Mouse (Mus musculus) MEL (cell line): ENCODE measurements around the gene Tcf7l2. TPM values are rescaled to one million over a fixed set of nuclear protein-coding genes. Genes with fewer than 3 reads are reported as not detected.

Source experiments
- DNase-seq: peaks from one replicate; pipeline ENCODE4 v3.0.0; 2011; ENCODE audit warnings: low read depth, low spot score
- H3K27ac ChIP-seq: 2 replicates; pipeline ENCODE4 v1.5.1; 2012; ENCODE audit warnings: low read depth, mild to moderate bottlenecking, control low read depth, low read length, moderate library complexity; ENCODE audit not compliant: control insufficient read depth
- H3K27me3 ChIP-seq, 2 experiments: fragments of 150-350 bp in 1 of 2; sonication (generic) in 1 of 2; 2 replicates each; pipeline ENCODE4 v1.6.1; 2012; ENCODE audit warnings: low read length in 2 of 2, mild to moderate bottlenecking in 2 of 2, improper control_type of control experiment in 1 of 2, moderate library complexity in 1 of 2; ENCODE audit not compliant: insufficient read depth in 2 of 2, control insufficient read depth in 1 of 2
- H3K36me3 ChIP-seq, 2 experiments: 2 replicates each; pipeline ENCODE4 v1.6.1; 2012 to 2014; ENCODE audit warnings: low read length in 2 of 2, improper control_type of control experiment in 1 of 2, inconsistent platforms in 1 of 2, mild to moderate bottlenecking in 1 of 2; ENCODE audit not compliant: insufficient read depth in 2 of 2, control insufficient read depth in 1 of 2
- H3K4me1 ChIP-seq, 2 experiments: fragments of 150-350 bp in 1 of 2; sonication (generic) in 1 of 2; 2 replicates each; pipeline ENCODE4 v1.6.1; 2012; ENCODE audit warnings: low read length in 2 of 2, improper control_type of control experiment in 1 of 2, mild to moderate bottlenecking in 1 of 2; ENCODE audit not compliant: insufficient read depth in 2 of 2, control insufficient read depth in 1 of 2
- H3K4me3 ChIP-seq, 2 experiments: fragments of 150-350 bp in 1 of 2; sonication (generic) in 1 of 2; 2 replicates each; pipeline ENCODE4 v1.5.1; 2012; ENCODE audit warnings: low read depth in 2 of 2, low read length in 2 of 2, mild to moderate bottlenecking in 2 of 2, moderate library complexity in 2 of 2, control low read depth in 1 of 2, improper control_type of control experiment in 1 of 2; ENCODE audit not compliant: control insufficient read depth in 1 of 2, insufficient read depth in 1 of 2
- H3K79me2 ChIP-seq: 2 replicates; pipeline ENCODE4 v1.6.1; 2012; ENCODE audit warnings: mild to moderate bottlenecking, low read length, moderate library complexity; ENCODE audit not compliant: control insufficient read depth, poor library complexity, insufficient read depth
- H3K9ac ChIP-seq: 2 replicates; pipeline ENCODE4 v1.6.1; 2012; ENCODE audit warnings: low read depth, mild to moderate bottlenecking, control low read depth, low read length, moderate library complexity; ENCODE audit not compliant: control insufficient read depth, poor library complexity, severe bottlenecking
- H3K9me3 ChIP-seq: fragments of 150-350 bp; sonication (generic); replicated peaks from 2 replicates; pipeline ENCODE4 v1.6.1; 2012; ENCODE audit warnings: mild to moderate bottlenecking, low read length, improper control_type of control experiment, moderate library complexity; ENCODE audit not compliant: insufficient read depth
- CHD1 ChIP-seq: IDR thresholded peaks from 2 replicates; pipeline ENCODE4 v1.6.1; 2012; ENCODE audit warnings: low read depth, mild to moderate bottlenecking, inconsistent platforms, low read length, improper control_type of control experiment
- CHD2 ChIP-seq: IDR thresholded peaks from 2 replicates; pipeline ENCODE4 v1.6.1; 2011; ENCODE audit warnings: low read length, improper control_type of control experiment
- CTCF ChIP-seq, 3 experiments: IDR thresholded peaks in 2 of 3; conservative IDR thresholded peaks in 1 of 3; 2 replicates each; pipeline ENCODE4 v1.5.1; 2011 to 2012; ENCODE audit warnings: low read length in 3 of 3, low read depth in 2 of 3, mild to moderate bottlenecking in 2 of 3, improper control_type of control experiment in 1 of 3, inconsistent platforms in 1 of 3, mixed read lengths in 1 of 3, moderate library complexity in 1 of 3; ENCODE audit not compliant: control insufficient read depth in 1 of 3, insufficient read depth in 1 of 3, poor library complexity in 1 of 3, severe bottlenecking in 1 of 3
- E2F4 ChIP-seq: IDR thresholded peaks from 2 replicates; pipeline ENCODE4 v1.6.1; 2011; ENCODE audit warnings: low read depth, low read length, improper control_type of control experiment, borderline replicate concordance
- EP300 ChIP-seq, 2 experiments: IDR thresholded peaks; 2 replicates each; pipeline ENCODE4 v1.6.1; 2011; ENCODE audit warnings: improper control_type of control experiment in 2 of 2, low read length in 2 of 2, low read depth in 1 of 2, mild to moderate bottlenecking in 1 of 2
- HCFC1 ChIP-seq: IDR thresholded peaks from 2 replicates; pipeline ENCODE4 v1.6.1; 2012; ENCODE audit warnings: low read depth, mild to moderate bottlenecking, inconsistent platforms, low read length, improper control_type of control experiment, moderate library complexity
- KAT2A ChIP-seq: conservative IDR thresholded peaks from 2 replicates; pipeline ENCODE4 v1.6.1; 2012; ENCODE audit warnings: low read depth, low read length, improper control_type of control experiment, inconsistent platforms
- MAFK ChIP-seq: IDR thresholded peaks from 2 replicates; pipeline ENCODE4 v1.6.1; 2011; ENCODE audit warnings: low read depth, mild to moderate bottlenecking, low read length, improper control_type of control experiment, borderline replicate concordance
- MAZ ChIP-seq: IDR thresholded peaks from 2 replicates; pipeline ENCODE4 v1.6.1; 2012; ENCODE audit warnings: low read depth, mild to moderate bottlenecking, inconsistent platforms, low read length, improper control_type of control experiment
- MEF2A ChIP-seq: IDR thresholded peaks from 2 replicates; pipeline ENCODE4 v1.6.1; 2014; ENCODE audit warnings: low read depth, mild to moderate bottlenecking, inconsistent platforms, low read length, improper control_type of control experiment; ENCODE audit not compliant: poor library complexity, insufficient replicate concordance, severe bottlenecking; ENCODE audit errors: extremely low read depth
- POLR2AphosphoS2 ChIP-seq: IDR thresholded peaks from 2 replicates; pipeline ENCODE4 v1.6.1; 2011; ENCODE audit warnings: low read length, improper control_type of control experiment
- RAD21 ChIP-seq: IDR thresholded peaks from 2 replicates; pipeline ENCODE4 v1.6.1; 2011; ENCODE audit warnings: mild to moderate bottlenecking, low read depth, low read length, improper control_type of control experiment
- SMC3 ChIP-seq: IDR thresholded peaks from 2 replicates; pipeline ENCODE4 v1.6.1; 2011; ENCODE audit warnings: low read depth, low read length, improper control_type of control experiment
- TAL1 ChIP-seq: IDR thresholded peaks from 2 replicates; pipeline ENCODE4 v1.6.1; 2012; ENCODE audit warnings: mild to moderate bottlenecking, inconsistent platforms, low read length, moderate library complexity, mixed read lengths
- TBP ChIP-seq: IDR thresholded peaks from 2 replicates; pipeline ENCODE4 v1.8.0; 2011; ENCODE audit warnings: low read depth, low read length, improper control_type of control experiment
- UBTF ChIP-seq: IDR thresholded peaks from 2 replicates; pipeline ENCODE4 v1.6.1; 2012; ENCODE audit warnings: low read depth, mild to moderate bottlenecking, inconsistent platforms, low read length, improper control_type of control experiment, moderate library complexity, borderline replicate concordance; ENCODE audit not compliant: insufficient read depth
- ZC3H11A ChIP-seq: IDR thresholded peaks from 2 replicates; pipeline ENCODE4 v1.6.1; 2012; ENCODE audit warnings: low read depth, mild to moderate bottlenecking, inconsistent platforms, low read length, improper control_type of control experiment
- ZKSCAN1 ChIP-seq: IDR thresholded peaks from 2 replicates; pipeline ENCODE4 v1.6.1; 2012; ENCODE audit warnings: low read depth, mild to moderate bottlenecking, inconsistent platforms, low read length, improper control_type of control experiment, moderate library complexity
- polyA plus RNA-seq, 2 experiments: library from polyadenylated mRNA; stranded (reverse) in 1 of 2; unstranded in 1 of 2; fragments of >175 nt in 1 of 2; fragments of >200 nt in 1 of 2; gene quantifications; 2 replicates each; pipeline versions ENCODE4 v1.2.1 to v1.2.4; 2012; ENCODE audit warnings: low replicate concordance in 2 of 2, low read depth in 1 of 2; ENCODE audit not compliant: insufficient read length in 2 of 2, insufficient read depth in 1 of 2, missing spikeins in 1 of 2
- total RNA-seq: library from RNA; depleted of rRNA; stranded (reverse); fragments of 300-350 nt; gene quantifications from 2 replicates; pipeline ENCODE4 v1.2.3, GENCODE M21; 2012

The Tcf7l2 gene
- total and polyA plus RNA-seq, 3 experiments, result 0.65 to 12.8 TPM; not detected in 1

DNA sequence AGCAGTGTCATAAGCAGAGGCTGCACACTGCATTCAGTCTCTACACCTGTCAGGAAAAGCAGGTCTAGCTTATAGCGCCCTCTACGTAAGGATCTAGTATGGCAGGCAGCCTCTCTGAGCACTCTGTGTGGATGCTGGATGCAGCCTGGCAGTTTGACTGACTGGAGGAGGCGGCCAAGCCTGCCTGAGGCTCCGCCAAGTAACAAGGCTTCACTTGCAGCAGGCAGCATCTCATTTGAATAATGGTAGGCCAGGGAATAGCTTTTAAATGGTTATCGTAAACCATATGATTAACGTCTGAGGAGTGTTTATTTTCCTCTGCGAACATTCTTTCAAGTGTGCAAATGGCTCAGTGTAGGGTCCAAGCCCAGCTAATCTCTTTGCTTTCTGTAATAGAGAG lies 167.4 kb downstream of the Tcf7l2 start:
- TF ChIP-seq MAFK, result no peak
- TF ChIP-seq RAD21, result peak; percentile 60
- no peak for TF ChIP-seq UBTF
- TF ChIP-seq MEF2A, result no peak
- TF ChIP-seq CTCF (IDR thresholded peaks at IDR 0.05 in 2 of 3, conservative IDR thresholded peaks at IDR 0.05 in 1 of 3; ENCODE audit: control insufficient read depth in 1 of 3, insufficient read depth in 1 of 3, low read depth in 2 of 3, low read length in 3 of 3, poor library complexity in 1 of 3, severe bottlenecking in 1 of 3), result peak; percentile 47 to 73 (median 66)
- peak; percentile 46; the same call in 1 of the 2 replicates for TF ChIP-seq ZC3H11A
- TF ChIP-seq SMC3, result peak; percentile 62
- no peak for TF ChIP-seq MAZ
- no peak for TF ChIP-seq HCFC1
- TF ChIP-seq POLR2AphosphoS2, result no peak
- Histone ChIP-seq H3K36me3 (no peaks in the 10 kb centered on the region), H3K4me1 (no peaks in the 10 kb centered on the region), H3K4me3 (no peak overlapping the region), H3K27me3 (peaks cover 5 to 6% of the 10 kb centered on the region in 2 experiments), H3K9me3 (no peaks in the 10 kb centered on the region), H3K79me2 (no peaks in the 10 kb centered on the region), H3K9ac (no peak overlapping the region), H3K27ac (no peak overlapping the region)
- peak; percentile 56 for DNase-seq

DNA sequence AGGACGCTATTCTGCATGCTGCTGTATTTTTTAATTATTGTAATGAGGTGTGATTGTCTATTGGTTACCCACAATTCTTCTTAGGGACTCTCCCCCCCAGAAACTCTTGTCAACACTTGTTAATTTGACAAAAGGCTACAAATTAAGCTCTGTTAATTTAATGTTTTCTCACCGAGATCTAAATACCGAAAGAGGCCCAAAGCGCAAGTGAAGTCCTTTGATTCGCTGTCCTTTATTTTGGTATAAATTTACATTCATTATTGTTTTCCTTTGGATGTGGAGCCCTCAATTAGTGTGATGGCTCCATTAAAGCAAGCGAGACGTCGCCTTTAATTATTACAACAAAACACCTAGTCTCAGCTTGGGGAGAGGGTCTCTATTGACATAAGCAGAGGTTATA lies 170.3 kb downstream of the Tcf7l2 start:
- H3K36me3 ChIP-seq, result no peaks in the 10 kb centered on the region
- no peak for TF ChIP-seq EP300 (IDR thresholded peaks at IDR 0.05; ENCODE audit: low read depth in 1 of 2, low read length in 2 of 2)
- no peak for TF ChIP-seq KAT2A
- no peak for TF ChIP-seq TBP
- no peak for TF ChIP-seq CHD1
- TF ChIP-seq E2F4, result no peak
- TF ChIP-seq, all 39 proteins: peak for 0

DNA sequence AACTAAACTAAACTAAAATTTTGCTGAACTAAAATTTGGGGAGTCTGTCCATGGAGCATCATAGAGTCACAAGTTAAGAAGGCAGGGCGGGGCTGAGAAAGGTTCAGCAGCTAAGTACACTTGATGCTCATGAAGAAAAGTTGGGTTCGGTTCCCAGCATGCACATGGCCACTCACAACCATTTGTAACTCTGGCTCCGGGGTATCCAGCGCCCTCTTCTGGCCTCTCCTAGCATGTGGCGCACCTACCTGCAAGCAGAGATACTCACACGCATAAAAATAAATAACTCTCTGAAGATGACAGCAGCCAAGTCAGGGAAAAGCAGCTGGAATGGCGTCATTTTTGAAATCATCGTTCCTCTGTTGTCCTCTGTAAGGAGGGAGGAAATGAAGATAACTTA lies 171.2 kb downstream of the Tcf7l2 start:
- H3K27ac ChIP-seq, result no peak overlapping the region
- H3K9me3 ChIP-seq, result no peaks in the 10 kb centered on the region
- no peaks in the 10 kb centered on the region for H3K36me3 ChIP-seq
- H3K9ac ChIP-seq, result no peak overlapping the region
- peak; percentile 42 for DNase-seq
- no peaks in the 10 kb centered on the region for H3K4me1 ChIP-seq
- no peaks in the 10 kb centered on the region for H3K79me2 ChIP-seq
- TF ChIP-seq E2F4, result no peak
- peak; percentile 34 to 51 (median 41) for TF ChIP-seq CTCF (IDR thresholded peaks at IDR 0.05 in 2 of 3, conservative IDR thresholded peaks at IDR 0.05 in 1 of 3; ENCODE audit: control insufficient read depth in 1 of 3, insufficient read depth in 1 of 3, low read depth in 2 of 3, low read length in 3 of 3, poor library complexity in 1 of 3, severe bottlenecking in 1 of 3)
- peak; percentile 29 for TF ChIP-seq RAD21
- TF ChIP-seq CHD2, result no peak
- no peak for TF ChIP-seq ZKSCAN1
- TF ChIP-seq SMC3, result peak; percentile 39
- no peak for TF ChIP-seq KAT2A
- no peak for TF ChIP-seq TAL1
- TF ChIP-seq MAFK, result no peak
- TF ChIP-seq, all 39 proteins: peak for 3
- H3K4me3 ChIP-seq, result no peak overlapping the region
- H3K27me3 ChIP-seq, result peaks cover 1 to 5% of the 10 kb centered on the region in 2 experiments; a peak in 3 of 4 replicates

More for the DNA sequence above, 170.3 kb downstream of the Tcf7l2 start:
- H3K27ac ChIP-seq, result no peak overlapping the region
- H3K27me3 ChIP-seq, result peaks cover 2 to 5% of the 10 kb centered on the region in 2 experiments
- H3K4me3 ChIP-seq, result no peak overlapping the region
- H3K79me2 ChIP-seq, result no peaks in the 10 kb centered on the region
- H3K9ac ChIP-seq, result no peak overlapping the region
- no peaks in the 10 kb centered on the region for H3K9me3 ChIP-seq
- DNase-seq, result no peak
- no peaks in the 10 kb centered on the region for H3K4me1 ChIP-seq
